Mouse (Mus musculus): ENCODE data around the gene Trabd. TPM values are rescaled to one million over a fixed set of nuclear protein-coding genes. Genes with fewer than 3 reads are reported as not detected.

The Trabd gene
- total and polyA plus RNA-seq, 3 experiments: 39.2 to 74.7 (median 49.5) TPM

- peaks cover 6 to 34% of the 10 kb centered on the region in 2 experiments; a peak in 2 of 4 replicates for H3K4me1 ChIP-seq (ENCODE audit: control insufficient read depth in 1 of 2, insufficient read depth in 2 of 2)
- H3K9ac ChIP-seq (ENCODE audit: insufficient read depth, low read depth): no peak overlapping the region
- no peaks in the 10 kb centered on the region for H3K36me3 ChIP-seq (replicated peaks in 1 of 2; ENCODE audit: control insufficient read depth in 1 of 2, insufficient read depth in 1 of 2, low read length in 1 of 2)
- peak; percentile 18 for DNase-seq (ENCODE audit: extremely low read depth)
- dilution Hi-C loops (cut with MboI; ENCODE audit: extremely low pct_ligation_motif_present, extremely low pct_unique_long_range_greater_than_20kb, low sequenced_read_pairs): no loop called here
- H3K4me3 ChIP-seq (replicated peaks in 1 of 3; ENCODE audit: low read depth in 2 of 3, low read length in 2 of 3, poor library complexity in 1 of 3): no peak overlapping the region
- peaks cover 22% of the 10 kb centered on the region for H3K79me2 ChIP-seq (replicated peaks; ENCODE audit: control insufficient read depth, extremely low read depth, insufficient read depth, poor library complexity, severe bottlenecking)
- no peak overlapping the region for H3K27ac ChIP-seq (ENCODE audit: insufficient read depth, low read depth)
- in situ Hi-C loops (cut with MboI; ENCODE audit: low pct_ligation_motif_present, low pct_unique_long_range_greater_than_20kb, low sequenced_read_pairs): loop anchor here (10.0 to 25.0 kb wide), 3 partner anchors 112 to 351 kb away; partner anchors contain the start of genes C730034F03Rik, Chkb, Cpt1b and Gm44502
- H3K9me3 ChIP-seq (replicated peaks; ENCODE audit: low read length): no peaks in the 10 kb centered on the region
- no peak overlapping the region for H3K4me2 ChIP-seq (ENCODE audit: insufficient read depth, low read depth, poor library complexity, severe bottlenecking)
- TF ChIP-seq ZNF384 (IDR thresholded peaks at IDR 0.05; ENCODE audit: low read depth, low read length) (peak; percentile 76), CTCF (conservative IDR thresholded peaks at IDR 0.05 in 1 of 2, IDR thresholded peaks at IDR 0.05 in 1 of 2; ENCODE audit: low read depth in 2 of 2, low read length in 2 of 2) (no peak)
- H3K27me3 ChIP-seq (replicated peaks): peaks cover 48% of the 10 kb centered on the region
Measured at GRCm38 (mm10) chr15:89073993-89074603, 826 bp upstream of the Trabd start.

DNA sequence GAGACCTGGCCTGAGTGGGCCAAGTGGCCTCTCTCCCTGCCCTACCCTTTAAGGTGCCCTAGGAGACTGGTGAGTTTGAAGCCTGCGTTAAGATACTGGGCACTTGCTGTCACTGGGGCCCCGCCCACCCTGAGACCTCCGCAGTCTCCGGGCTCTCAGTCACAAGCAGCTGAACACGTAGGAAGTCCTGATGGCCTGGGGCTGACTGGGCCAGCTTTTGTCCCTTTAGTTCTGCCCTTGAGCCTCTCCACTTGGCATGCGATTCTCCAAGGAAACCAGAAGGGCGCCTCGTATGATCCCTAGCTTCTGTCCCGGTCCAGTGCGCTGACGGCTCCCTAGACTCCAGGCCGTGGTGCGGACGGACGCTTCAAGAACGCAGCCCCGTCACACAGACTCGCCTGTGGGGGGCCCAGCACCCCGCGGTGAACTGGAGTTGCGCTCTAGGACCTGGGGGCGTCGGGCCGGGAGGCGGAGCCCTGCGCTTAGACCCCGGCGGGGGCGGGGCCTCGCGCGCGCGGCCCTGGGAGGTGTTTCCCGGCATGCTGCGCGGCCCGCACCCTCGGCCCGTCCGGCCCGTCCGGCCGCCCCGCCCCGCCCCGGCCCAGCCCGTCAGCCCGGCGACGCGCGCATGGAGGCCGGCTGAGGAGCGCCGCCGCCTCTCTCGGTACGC lies 689 bp downstream of the Trabd start:
- Histone ChIP-seq H3K9ac (ENCODE audit: insufficient read depth, low read depth) (peak overlapping the region; percentile 96), H3K27ac (ENCODE audit: insufficient read depth, low read depth) (no peak overlapping the region), H3K36me3 (replicated peaks in 1 of 2; ENCODE audit: control insufficient read depth in 1 of 2, insufficient read depth in 1 of 2, low read length in 1 of 2) (peaks cover 1 to 13% of the 10 kb centered on the region in 2 experiments), H3K27me3 (replicated peaks) (peaks cover 44% of the 10 kb centered on the region), H3K4me3 (replicated peaks in 1 of 3; ENCODE audit: low read depth in 2 of 3, low read length in 2 of 3, poor library complexity in 1 of 3) (peak overlapping the region; percentile 65 to 88 (median 87)), H3K9me3 (replicated peaks; ENCODE audit: low read length) (no peaks in the 10 kb centered on the region), H3K4me2 (ENCODE audit: insufficient read depth, low read depth, poor library complexity, severe bottlenecking) (peak overlapping the region; percentile 72), H3K4me1 (ENCODE audit: control insufficient read depth in 1 of 2, insufficient read depth in 2 of 2) (peaks cover 6 to 42% of the 10 kb centered on the region in 2 experiments; a peak in 3 of 4 replicates), H3K79me2 (replicated peaks; ENCODE audit: control insufficient read depth, extremely low read depth, insufficient read depth, poor library complexity, severe bottlenecking) (peaks cover 34% of the 10 kb centered on the region)
- DNase-seq (ENCODE audit: extremely low read depth): peak; percentile 64
- in situ Hi-C loops (cut with MboI; ENCODE audit: low pct_ligation_motif_present, low pct_unique_long_range_greater_than_20kb, low sequenced_read_pairs): loop anchor here (10.0 kb wide), 2 partner anchors 251 to 349 kb away; partner anchors contain the start of genes C730034F03Rik, Chkb, Cpt1b and Gm44502
- dilution Hi-C loops (cut with MboI; ENCODE audit: extremely low pct_ligation_motif_present, extremely low pct_unique_long_range_greater_than_20kb, low sequenced_read_pairs): no loop called here
- TF ChIP-seq NRF1 (IDR thresholded peaks at IDR 0.05; ENCODE audit: low read depth, low read length) (peak; percentile 61), MAFK (IDR thresholded peaks at IDR 0.05; ENCODE audit: insufficient replicate concordance, low read length) (no peak), ELF1 (IDR thresholded peaks at IDR 0.05; ENCODE audit: low read depth, low read length) (peak; percentile 15; the same call in 1 of the 2 replicates), RAD21 (IDR thresholded peaks at IDR 0.05; ENCODE audit: low read depth, low read length) (no peak), TBP (conservative IDR thresholded peaks at IDR 0.05; ENCODE audit: low read depth, low read length) (no peak), SMC3 (IDR thresholded peaks at IDR 0.05; ENCODE audit: low read depth, low read length) (no peak; the same call in 1 of the 2 replicates), MYC (IDR thresholded peaks at IDR 0.05; ENCODE audit: low read depth, low read length) (no peak), CHD2 (IDR thresholded peaks at IDR 0.05; ENCODE audit: low read length) (no peak), UBTF (IDR thresholded peaks at IDR 0.05; ENCODE audit: low read depth, low read length) (0 out of 2 replicates have a peak, but pooled peaks have one; percentile 24), CTCF (conservative IDR thresholded peaks at IDR 0.05 in 1 of 2, IDR thresholded peaks at IDR 0.05 in 1 of 2; ENCODE audit: low read depth in 2 of 2, low read length in 2 of 2) (no peak), E2F4 (IDR thresholded peaks at IDR 0.05; ENCODE audit: insufficient replicate concordance, low read depth, low read length) (no peak), EP300 (IDR thresholded peaks at IDR 0.05; ENCODE audit: low read length) (no peak), POLR2A (IDR thresholded peaks at IDR 0.05; ENCODE audit: low read depth, low read length) (peak; percentile 68), CHD1 (IDR thresholded peaks at IDR 0.05; ENCODE audit: low read depth, low read length) (no peak), TCF12 (IDR thresholded peaks at IDR 0.05; ENCODE audit: low read depth, low read length) (peak; percentile 59), ZMIZ1 (IDR thresholded peaks at IDR 0.05; ENCODE audit: low read depth, low read length) (0 out of 2 replicates have a peak, but pooled peaks have one; percentile 10), POLR2AphosphoS2 (IDR thresholded peaks at IDR 0.05; ENCODE audit: low read depth, low read length) (no peak), SIN3A (IDR thresholded peaks at IDR 0.05; ENCODE audit: low read length) (peak; percentile 81), USF1 (IDR thresholded peaks at IDR 0.05; ENCODE audit: low read depth, low read length) (no peak), MAZ (IDR thresholded peaks at IDR 0.05; ENCODE audit: low read depth, low read length) (peak; percentile 63; the same call in 1 of the 2 replicates), GABPA (IDR thresholded peaks at IDR 0.05; ENCODE audit: insufficient replicate concordance, low read depth, low read length) (no peak), JUN (IDR thresholded peaks at IDR 0.05; ENCODE audit: insufficient read depth, low read depth, low read length) (no peak), ZKSCAN1 (IDR thresholded peaks at IDR 0.05; ENCODE audit: borderline replicate concordance, low read depth, low read length) (no peak), USF2 (conservative IDR thresholded peaks at IDR 0.05; ENCODE audit: low read depth, low read length) (no peak), NELFE (IDR thresholded peaks at IDR 0.05; ENCODE audit: low read depth, low read length) (peak; percentile 19), PAX5 (IDR thresholded peaks at IDR 0.05; ENCODE audit: low read length) (no peak), BHLHE40 (IDR thresholded peaks at IDR 0.05; ENCODE audit: low read depth, low read length) (no peak), MAX (IDR thresholded peaks at IDR 0.05; ENCODE audit: low read length) (no peak), HCFC1 (IDR thresholded peaks at IDR 0.05; ENCODE audit: low read depth, low read length) (peak; percentile 70)

Data from CH12.LX (cell line).